8 mouse cellular contexts compared by ENCODE assay signal in the genomic region with DNA sequence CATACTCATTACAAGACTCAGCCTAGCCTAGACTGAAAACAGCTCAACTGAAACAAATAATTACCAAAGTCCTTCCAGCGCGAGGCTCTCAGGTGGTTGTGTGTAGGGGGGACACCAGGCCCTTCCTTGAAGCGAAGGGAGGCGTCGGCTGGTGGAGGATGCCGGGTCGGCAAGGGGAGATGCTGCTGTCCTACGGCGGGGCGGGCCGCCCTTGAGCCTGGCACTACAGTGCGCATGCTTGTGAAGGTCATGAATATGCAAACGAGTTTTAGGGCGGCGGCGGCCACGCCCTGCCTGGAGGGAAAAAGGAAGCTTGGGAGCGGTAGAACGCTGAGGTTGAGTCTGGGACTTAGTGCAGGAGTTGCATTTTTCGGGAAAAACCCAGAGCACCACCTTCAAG. TPM values are rescaled to one million over a fixed set of nuclear protein-coding genes. Genes with fewer than 3 reads are reported as not detected.
DNase-seq lines count a peak whose midpoint lies in the region; ATAC-seq and TF ChIP-seq lines count a peak whose summit lies in the region.

No protein-coding gene starts in this region.

- no peaks in the 10 kb centered on the region for H3K27me3 ChIP-seq in cerebellum, adult 2 months (ENCODE audit: control insufficient read depth, insufficient read depth, low read length)
- H3K27me3 ChIP-seq in embryonic facial prominence, embryonic 10.5 days (replicated peaks; ENCODE audit: low read depth, poor library complexity, severe bottlenecking): peaks cover 96% of the 10 kb centered on the region
- 0 out of 2 replicates have a peak, but pooled peaks cover 3% of the 10 kb centered on the region for H3K27me3 ChIP-seq in intestine, postnatal 0 days (replicated peaks; ENCODE audit: control insufficient read depth, insufficient read depth, low read length)
- peaks cover 67% of the 10 kb centered on the region for H3K27me3 ChIP-seq in liver, embryonic 11.5 days (replicated peaks; ENCODE audit: control insufficient read depth, insufficient read depth, low read length)
- no peaks in the 10 kb centered on the region for H3K27me3 ChIP-seq in stomach, embryonic 16.5 days (ENCODE audit: control insufficient read depth, insufficient read depth, low read length)

- H3K4me1 ChIP-seq in cerebellum, adult 2 months (ENCODE audit: control insufficient read depth, insufficient read depth, low read length): peaks cover 41% of the 10 kb centered on the region
- peaks cover 80% of the 10 kb centered on the region for H3K4me1 ChIP-seq in embryonic facial prominence, embryonic 10.5 days
- peaks cover 10% of the 10 kb centered on the region; the same call in 1 of the 2 replicates for H3K4me1 ChIP-seq in intestine, postnatal 0 days (replicated peaks; ENCODE audit: control insufficient read depth, insufficient read depth, low read length)
- 0 out of 2 replicates have a peak, but pooled peaks cover 5% of the 10 kb centered on the region for H3K4me1 ChIP-seq in liver, embryonic 11.5 days (replicated peaks; ENCODE audit: control insufficient read depth, insufficient read depth, low read length)
- peaks cover 18% of the 10 kb centered on the region; the same call in 1 of the 2 replicates for H3K4me1 ChIP-seq in stomach, embryonic 16.5 days (ENCODE audit: control insufficient read depth, insufficient read depth, low read length)

- WGBS in cerebellum, adult 2 months: 23% methylated on average over 20 of the region's 20 CpGs
- 1% methylated on average over 20 of the region's 20 CpGs for WGBS in embryonic facial prominence, embryonic 10.5 days
- WGBS in intestine, postnatal 0 days: 1% methylated on average over 20 of the region's 20 CpGs
- WGBS in liver, embryonic 11.5 days: under 1% methylated on average over 20 of the region's 20 CpGs
- WGBS in stomach, embryonic 16.5 days: 1% methylated on average over 20 of the region's 20 CpGs

- no peak for TF ChIP-seq CTCF in cerebellum, adult 2 months (IDR thresholded peaks at IDR 0.05; ENCODE audit: borderline replicate concordance, insufficient read depth, low read depth, low read length)
- TF ChIP-seq CTCF in intestine, postnatal 0 days (IDR thresholded peaks at IDR 0.05; ENCODE audit: low read depth): no peak

- H3K36me3 ChIP-seq in embryonic facial prominence, embryonic 10.5 days (replicated peaks): no peaks in the 10 kb centered on the region
- H3K36me3 ChIP-seq in intestine, postnatal 0 days (ENCODE audit: control insufficient read depth, insufficient read depth): no peaks in the 10 kb centered on the region
- no peaks in the 10 kb centered on the region for H3K36me3 ChIP-seq in liver, embryonic 11.5 days (ENCODE audit: control insufficient read depth, insufficient read depth, low read length)
- no peaks in the 10 kb centered on the region for H3K36me3 ChIP-seq in stomach, embryonic 16.5 days (ENCODE audit: control insufficient read depth, insufficient read depth, low read length)

- peak; percentile 55 to 57 for DNase-seq in cerebellum, adult 2 months
- DNase-seq in cerebellum, adult 11 months: no peak
- peak; percentile 82 for DNase-seq in embryonic facial prominence, embryonic 10.5 days (ENCODE audit: low spot score)
- DNase-seq in heart, adult 11 months: peak; percentile 95
- peak; percentile 68 for DNase-seq in liver, embryonic 11.5 days (ENCODE audit: low spot score)

- no peaks in the 10 kb centered on the region for H3K9me3 ChIP-seq in embryonic facial prominence, embryonic 10.5 days
- no peaks in the 10 kb centered on the region for H3K9me3 ChIP-seq in intestine, postnatal 0 days (ENCODE audit: control insufficient read depth)
- no peaks in the 10 kb centered on the region for H3K9me3 ChIP-seq in liver, embryonic 11.5 days (ENCODE audit: control insufficient read depth, low read length)
- no peaks in the 10 kb centered on the region for H3K9me3 ChIP-seq in stomach, embryonic 16.5 days (replicated peaks; ENCODE audit: control insufficient read depth, low read length)

- TF ChIP-seq POLR2A in cerebellum, adult 2 months (IDR thresholded peaks at IDR 0.05; ENCODE audit: borderline replicate concordance, insufficient read depth, low read length): no peak

- H3K4me3 ChIP-seq in cerebellum, adult 2 months (replicated peaks; ENCODE audit: insufficient read depth, low read depth, low read length): peak overlapping the region; percentile 47
- H3K4me3 ChIP-seq in embryonic facial prominence, embryonic 10.5 days: peak overlapping the region; percentile 54
- H3K4me3 ChIP-seq in intestine, postnatal 0 days (ENCODE audit: low read depth, low read length): peak overlapping the region; percentile 16
- peak overlapping the region; percentile 36 for H3K4me3 ChIP-seq in liver, embryonic 11.5 days (ENCODE audit: low read depth, low read length)
- peak overlapping the region; percentile 47 for H3K4me3 ChIP-seq in stomach, embryonic 16.5 days (replicated peaks; ENCODE audit: low read length)

- no peak overlapping the region for H3K9ac ChIP-seq in intestine, postnatal 0 days (ENCODE audit: low read depth, low read length)
- H3K9ac ChIP-seq in liver, embryonic 11.5 days (ENCODE audit: low read depth, low read length): no peak overlapping the region
- H3K9ac ChIP-seq in stomach, embryonic 16.5 days (ENCODE audit: low read length): peak overlapping the region; percentile 72

- no peak overlapping the region for H3K27ac ChIP-seq in cerebellum, adult 2 months (ENCODE audit: insufficient read depth, low read length)
- peak overlapping the region; percentile 57; the same call in 1 of the 2 replicates for H3K27ac ChIP-seq in embryonic facial prominence, embryonic 10.5 days (replicated peaks)
- H3K27ac ChIP-seq in intestine, postnatal 0 days (ENCODE audit: low read depth, low read length): no peak overlapping the region
- H3K27ac ChIP-seq in liver, embryonic 11.5 days (ENCODE audit: low read depth, low read length): no peak overlapping the region
- H3K27ac ChIP-seq in stomach, embryonic 16.5 days (ENCODE audit: low read length): no peak overlapping the region

- ATAC-seq in intestine, postnatal 0 days: peak; percentile 55
- peak; percentile 60; the same call in 1 of the 2 replicates for ATAC-seq in liver, embryonic 11.5 days (replicated peaks; ENCODE audit: low FRiP score)
- ATAC-seq in monocyte, adult 5-6 weeks (replicated peaks; ENCODE audit: insufficient number of reproducible peaks, low FRiP score, low TSS enrichment, poor library complexity, severe bottlenecking): 0 out of 2 replicates have a peak, but pooled peaks have one; percentile 32
- ATAC-seq in stomach, embryonic 16.5 days (ENCODE audit: insufficient read depth, low FRiP score): peak; percentile 38; the same call in 1 of the 2 replicates

- H3K4me2 ChIP-seq in intestine, postnatal 0 days (replicated peaks; ENCODE audit: low read depth): peak overlapping the region; percentile 65
- peak overlapping the region; percentile 66 for H3K4me2 ChIP-seq in liver, embryonic 11.5 days
- peak overlapping the region; percentile 74 for H3K4me2 ChIP-seq in stomach, embryonic 16.5 days (ENCODE audit: low read depth, low read length)

RNA-seq across cellular contexts. Expression of a gene that starts 38.3 kb away (rescaled TPM):
- 5.4 and 6.2 TPM in 2 replicates for polyA plus RNA-seq in cerebellum, adult 2 months (2012; rRNA removed)
- 2.5 and 2.9 TPM in 2 replicates for polyA plus RNA-seq in embryonic facial prominence, embryonic 10.5 days (2016; fragmentation: Nextera tagmentation; extraction: Ambion mirVana)
- polyA plus RNA-seq in intestine, postnatal 0 days (2015; fragmentation: Nextera tagmentation; extraction: Ambion mirVana): 0.75 and 0.82 TPM in 2 replicates
- polyA plus RNA-seq in liver, embryonic 11.5 days (2014; fragmentation: Nextera tagmentation; extraction: Ambion mirVana): 0.60 and 0.64 TPM in 2 replicates
- total RNA-seq in monocyte, adult 5-6 weeks (2017): 0.10 TPM in 1 of 3 replicates, not detected in the others
- 3.4 and 3.6 TPM in 2 replicates for polyA plus RNA-seq in stomach, embryonic 16.5 days (2015; fragmentation: Nextera tagmentation; extraction: Ambion mirVana)
